In genomic region chr19:34445410-34446012, GRCm38 (mm10) we compare ENCODE assay signal across 8 mouse cellular contexts. TPM values are rescaled to one million over a fixed set of nuclear protein-coding genes. Genes with fewer than 3 reads are reported as not detected.
DNase-seq lines count a peak whose midpoint lies in the region; ATAC-seq lines count a peak whose summit lies in the region.

No protein-coding gene starts in this region.

- H3K9ac ChIP-seq in limb, embryonic 13.5 days = no peak overlapping the region
- H3K9ac ChIP-seq in stomach, embryonic 15.5 days = no peak overlapping the region

- no peak overlapping the region for H3K4me3 ChIP-seq in limb, embryonic 13.5 days
- H3K4me3 ChIP-seq in limb, embryonic 10.5 days = no peak overlapping the region
- no peak overlapping the region for H3K4me3 ChIP-seq in stomach, embryonic 15.5 days (replicated peaks)
- no peak overlapping the region for H3K4me3 ChIP-seq in midbrain, embryonic 10.5 days

- no peak for DNase-seq in limb, embryonic 10.5 days (ENCODE audit: low spot score)
- peak; percentile 9 to 39 for DNase-seq in kidney, postnatal 36 days
- no peak for DNase-seq in midbrain, embryonic 10.5 days (ENCODE audit: low spot score)
- no peak for DNase-seq in urinary bladder, postnatal 36 days (ENCODE audit: low spot score in 2 of 2)

- no peaks in the 10 kb centered on the region for H3K27me3 ChIP-seq in limb, embryonic 13.5 days
- H3K27me3 ChIP-seq in limb, embryonic 10.5 days (ENCODE audit: low read depth, poor library complexity, severe bottlenecking) = no peaks in the 10 kb centered on the region
- H3K27me3 ChIP-seq in stomach, embryonic 15.5 days (replicated peaks) = no peaks in the 10 kb centered on the region
- H3K27me3 ChIP-seq in midbrain, embryonic 10.5 days (ENCODE audit: low read depth, poor library complexity, severe bottlenecking) = no peaks in the 10 kb centered on the region

- ATAC-seq in limb, embryonic 13.5 days (ENCODE audit: low FRiP score, low read depth) = peak; percentile 79; the same call in 1 of the 2 replicates
- ATAC-seq in granulocyte monocyte progenitor cell, adult 5-6 weeks (replicated peaks; ENCODE audit: poor library complexity, severe bottlenecking) = peak; percentile 67
- ATAC-seq in stomach, embryonic 15.5 days (ENCODE audit: insufficient read depth, low FRiP score, low read depth) = peak; percentile 76; the same call in 1 of the 2 replicates
- ATAC-seq in erythroid progenitor cell, adult 5-6 weeks (replicated peaks; ENCODE audit: low FRiP score, poor library complexity, severe bottlenecking) = no peak

- H3K36me3 ChIP-seq in limb, embryonic 13.5 days = no peaks in the 10 kb centered on the region
- H3K36me3 ChIP-seq in limb, embryonic 10.5 days = no peaks in the 10 kb centered on the region
- no peaks in the 10 kb centered on the region for H3K36me3 ChIP-seq in stomach, embryonic 15.5 days
- no peaks in the 10 kb centered on the region for H3K36me3 ChIP-seq in midbrain, embryonic 10.5 days

- peak overlapping the region; percentile 21; the same call in 1 of the 2 replicates for H3K4me2 ChIP-seq in limb, embryonic 13.5 days (replicated peaks)
- H3K4me2 ChIP-seq in stomach, embryonic 15.5 days = peak overlapping the region; percentile 32

- 27% methylated on average over 4 of the region's 4 CpGs for WGBS in limb, embryonic 13.5 days
- 42% methylated on average over 4 of the region's 4 CpGs for WGBS in limb, embryonic 10.5 days
- WGBS in stomach, embryonic 15.5 days = 45% methylated on average over 4 of the region's 4 CpGs
- 76% methylated on average over 4 of the region's 4 CpGs for WGBS in midbrain, embryonic 10.5 days

- H3K9me3 ChIP-seq in limb, embryonic 13.5 days = no peaks in the 10 kb centered on the region
- H3K9me3 ChIP-seq in limb, embryonic 10.5 days (replicated peaks) = no peaks in the 10 kb centered on the region
- no peaks in the 10 kb centered on the region for H3K9me3 ChIP-seq in stomach, embryonic 15.5 days
- H3K9me3 ChIP-seq in midbrain, embryonic 10.5 days (replicated peaks) = no peaks in the 10 kb centered on the region

- H3K27ac ChIP-seq in limb, embryonic 13.5 days = no peak overlapping the region
- H3K27ac ChIP-seq in limb, embryonic 10.5 days = no peak overlapping the region
- H3K27ac ChIP-seq in stomach, embryonic 15.5 days = peak overlapping the region; percentile 75; the same call in 1 of the 2 replicates
- H3K27ac ChIP-seq in midbrain, embryonic 10.5 days (replicated peaks) = no peak overlapping the region

- no peaks in the 10 kb centered on the region; the same call in 1 of the 2 replicates for H3K4me1 ChIP-seq in limb, embryonic 13.5 days
- H3K4me1 ChIP-seq in limb, embryonic 10.5 days = peaks cover 11% of the 10 kb centered on the region
- no peaks in the 10 kb centered on the region for H3K4me1 ChIP-seq in stomach, embryonic 15.5 days
- H3K4me1 ChIP-seq in midbrain, embryonic 10.5 days = no peaks in the 10 kb centered on the region

RNA-seq across cellular contexts. Expression of gene Ch25h, which starts 29.5 kb away (rescaled TPM):
- 16.4 and 17.5 TPM in 2 replicates for polyA plus RNA-seq in limb, embryonic 13.5 days (2015; fragmentation: Nextera tagmentation; extraction: Ambion mirVana)
- 0.18 and 1.2 TPM in 2 replicates for polyA plus RNA-seq in limb, embryonic 10.5 days (2016; fragmentation: Nextera tagmentation; extraction: Ambion mirVana)
- not detected in 2 replicates for total RNA-seq in granulocyte monocyte progenitor cell, adult 5-6 weeks (2014; fragmentation: Nextera tagmentation)
- total RNA-seq in granulocyte monocyte progenitor cell, adult 5-6 weeks (2017) = not detected in 2 replicates
- 2.6 and 3.5 TPM in 2 replicates for polyA plus RNA-seq in stomach, embryonic 15.5 days (2015; fragmentation: Nextera tagmentation; extraction: Ambion mirVana)
- 0.32 and 0.78 TPM in 2 replicates for polyA plus RNA-seq in midbrain, embryonic 10.5 days (2016; fragmentation: Nextera tagmentation; extraction: Ambion mirVana)
- not detected in 2 replicates for total RNA-seq in erythroid progenitor cell, adult 5-6 weeks (2015; ENCODE audit: low replicate concordance)
- not detected in 2 replicates for total RNA-seq in erythroid progenitor cell, adult 5-6 weeks (2017; ENCODE audit: low replicate concordance)

Comparison
In these comparisons a context has a peak if more than half of its experiments do, and no peak if none do; other contexts are left out.
1. DNase-seq: peak in kidney, postnatal 36 days (2 of 2); none in limb, embryonic 10.5 days (single experiment), midbrain, embryonic 10.5 days (single experiment) and urinary bladder, postnatal 36 days (0 of 2).